Mouse (Mus musculus): Measurements from ENCODE around the gene Ubn2.
"Not testable (repeated sequence)": the region's sequence is repeated elsewhere in the genome, so short reads cannot be mapped to it uniquely, and the experiment has no call there.

Ubn2 gene

GRCm38 (mm10) chr6:38534640-38535365, 101.1 kb downstream of the Ubn2 start:
- peak; percentile 95 to 99 for DNase-seq

- DNase-seq = no peak
Measured at GRCm38 (mm10) chr6:38535366-38535690, 101.6 kb downstream of the Ubn2 start.

- DNase-seq = no peak
Measured at GRCm38 (mm10) chr6:38535788-38536187, 102.0 kb downstream of the Ubn2 start.

- DNase-seq = not testable (repeated sequence)
Measured at GRCm38 (mm10) chr6:38544141-38544540, 110.4 kb downstream of the Ubn2 start.

- DNase-seq = not testable (repeated sequence)
Measured at GRCm38 (mm10) chr6:38547005-38547404, 113.3 kb downstream of the Ubn2 start.

GRCm38 (mm10) chr6:38547707-38548106, 114.0 kb downstream of the Ubn2 start:
- DNase-seq = no peak

GRCm38 (mm10) chr6:38548595-38548994, 114.8 kb downstream of the Ubn2 start:
- DNase-seq = not testable (repeated sequence)

- DNase-seq = not testable (repeated sequence)
Measured at GRCm38 (mm10) chr6:38549840-38550239, 116.1 kb downstream of the Ubn2 start.

- peak; percentile 71 to 72 for DNase-seq
Measured at GRCm38 (mm10) chr6:38550250-38551061, 116.7 kb downstream of the Ubn2 start.

GRCm38 (mm10) chr6:38551062-38551988, 117.6 kb downstream of the Ubn2 start, which contains the start of gene Luc7l2:
TSS of gene Luc7l2 (plus strand) at chr6:38551334.
- DNase-seq = peak; percentile 96 to 97

- DNase-seq = peak; percentile 98 to 99
Measured at GRCm38 (mm10) chr6:38551989-38552635, 118.4 kb downstream of the Ubn2 start.

- DNase-seq = no peak
Measured at GRCm38 (mm10) chr6:38552636-38553000, 118.9 kb downstream of the Ubn2 start.
